Mouse (Mus musculus) MEL (cell line): Measurements from ENCODE around the gene Mical3. TPM values are rescaled to one million over a fixed set of nuclear protein-coding genes. Genes with fewer than 3 reads are reported as not detected.
A peak's percentile ranks its signal among the peaks of the same experiment; 100 is the strongest.

Experiments used
- DNase-seq: peaks from one replicate; pipeline ENCODE4 v3.0.0; 2011; ENCODE audit warnings: low read depth, low spot score
- H3K27ac ChIP-seq: 2 replicates; pipeline ENCODE4 v1.5.1; 2012; ENCODE audit warnings: low read depth, mild to moderate bottlenecking, control low read depth, low read length, moderate library complexity; ENCODE audit not compliant: control insufficient read depth
- H3K27me3 ChIP-seq, 2 experiments: fragments of 150-350 bp in 1 of 2; sonication (generic) in 1 of 2; 2 replicates each; pipeline ENCODE4 v1.6.1; 2012; ENCODE audit warnings: low read length in 2 of 2, mild to moderate bottlenecking in 2 of 2, improper control_type of control experiment in 1 of 2, moderate library complexity in 1 of 2; ENCODE audit not compliant: insufficient read depth in 2 of 2, control insufficient read depth in 1 of 2
- H3K36me3 ChIP-seq, 2 experiments: 2 replicates each; pipeline ENCODE4 v1.6.1; 2012 to 2014; ENCODE audit warnings: low read length in 2 of 2, improper control_type of control experiment in 1 of 2, inconsistent platforms in 1 of 2, mild to moderate bottlenecking in 1 of 2; ENCODE audit not compliant: insufficient read depth in 2 of 2, control insufficient read depth in 1 of 2
- H3K4me1 ChIP-seq, 2 experiments: fragments of 150-350 bp in 1 of 2; sonication (generic) in 1 of 2; 2 replicates each; pipeline ENCODE4 v1.6.1; 2012; ENCODE audit warnings: low read length in 2 of 2, improper control_type of control experiment in 1 of 2, mild to moderate bottlenecking in 1 of 2; ENCODE audit not compliant: insufficient read depth in 2 of 2, control insufficient read depth in 1 of 2
- H3K4me3 ChIP-seq, 2 experiments: fragments of 150-350 bp in 1 of 2; sonication (generic) in 1 of 2; 2 replicates each; pipeline ENCODE4 v1.5.1; 2012; ENCODE audit warnings: low read depth in 2 of 2, low read length in 2 of 2, mild to moderate bottlenecking in 2 of 2, moderate library complexity in 2 of 2, control low read depth in 1 of 2, improper control_type of control experiment in 1 of 2; ENCODE audit not compliant: control insufficient read depth in 1 of 2, insufficient read depth in 1 of 2
- H3K79me2 ChIP-seq: 2 replicates; pipeline ENCODE4 v1.6.1; 2012; ENCODE audit warnings: mild to moderate bottlenecking, low read length, moderate library complexity; ENCODE audit not compliant: control insufficient read depth, poor library complexity, insufficient read depth
- H3K9ac ChIP-seq: 2 replicates; pipeline ENCODE4 v1.6.1; 2012; ENCODE audit warnings: low read depth, mild to moderate bottlenecking, control low read depth, low read length, moderate library complexity; ENCODE audit not compliant: control insufficient read depth, poor library complexity, severe bottlenecking
- H3K9me3 ChIP-seq: fragments of 150-350 bp; sonication (generic); replicated peaks from 2 replicates; pipeline ENCODE4 v1.6.1; 2012; ENCODE audit warnings: mild to moderate bottlenecking, low read length, improper control_type of control experiment, moderate library complexity; ENCODE audit not compliant: insufficient read depth
- CHD1 ChIP-seq: IDR thresholded peaks from 2 replicates; pipeline ENCODE4 v1.6.1; 2012; ENCODE audit warnings: low read depth, mild to moderate bottlenecking, inconsistent platforms, low read length, improper control_type of control experiment
- CTCF ChIP-seq, 3 experiments: IDR thresholded peaks in 2 of 3; conservative IDR thresholded peaks in 1 of 3; 2 replicates each; pipeline ENCODE4 v1.5.1; 2011 to 2012; ENCODE audit warnings: low read length in 3 of 3, low read depth in 2 of 3, mild to moderate bottlenecking in 2 of 3, improper control_type of control experiment in 1 of 3, inconsistent platforms in 1 of 3, mixed read lengths in 1 of 3, moderate library complexity in 1 of 3; ENCODE audit not compliant: control insufficient read depth in 1 of 3, insufficient read depth in 1 of 3, poor library complexity in 1 of 3, severe bottlenecking in 1 of 3
- ELF1 ChIP-seq: IDR thresholded peaks from 2 replicates; pipeline ENCODE4 v1.6.1; 2014; ENCODE audit warnings: low read depth, mild to moderate bottlenecking, inconsistent platforms, low read length, improper control_type of control experiment, moderate library complexity
- ETS1 ChIP-seq: IDR thresholded peaks from 2 replicates; pipeline ENCODE4 v1.6.1; 2012; ENCODE audit warnings: low read depth, mild to moderate bottlenecking, inconsistent platforms, low read length, improper control_type of control experiment, moderate library complexity
- GATA1 ChIP-seq: IDR thresholded peaks from 2 replicates; pipeline ENCODE4 v1.6.1; 2011; ENCODE audit warnings: low read depth, low read length, improper control_type of control experiment
- KAT2A ChIP-seq: conservative IDR thresholded peaks from 2 replicates; pipeline ENCODE4 v1.6.1; 2012; ENCODE audit warnings: low read depth, low read length, improper control_type of control experiment, inconsistent platforms
- MAX ChIP-seq: IDR thresholded peaks from 2 replicates; pipeline ENCODE4 v1.6.1; 2011; ENCODE audit warnings: low read length, improper control_type of control experiment
- MXI1 ChIP-seq: IDR thresholded peaks from 2 replicates; pipeline ENCODE4 v1.6.1; 2011; ENCODE audit warnings: mild to moderate bottlenecking, low read depth, low read length, improper control_type of control experiment
- MYB ChIP-seq: IDR thresholded peaks from 2 replicates; pipeline ENCODE4 v1.6.1; 2011; ENCODE audit warnings: mild to moderate bottlenecking, low read depth, low read length, improper control_type of control experiment
- NELFE ChIP-seq: IDR thresholded peaks from 2 replicates; pipeline ENCODE4 v1.6.1; 2011; ENCODE audit warnings: low read depth, low read length, improper control_type of control experiment
- POLR2A ChIP-seq, 2 experiments: IDR thresholded peaks; 2 replicates each; pipeline ENCODE4 v1.6.1; 2011 to 2012; ENCODE audit warnings: low read length in 2 of 2, mild to moderate bottlenecking in 2 of 2, control low read depth in 1 of 2, improper control_type of control experiment in 1 of 2, low read depth in 1 of 2, moderate library complexity in 1 of 2; ENCODE audit not compliant: control insufficient read depth in 1 of 2, insufficient read depth in 1 of 2, poor library complexity in 1 of 2
- POLR2AphosphoS2 ChIP-seq: IDR thresholded peaks from 2 replicates; pipeline ENCODE4 v1.6.1; 2011; ENCODE audit warnings: low read length, improper control_type of control experiment
- RCOR1 ChIP-seq: IDR thresholded peaks from 2 replicates; pipeline ENCODE4 v1.6.1; 2012; ENCODE audit warnings: low read depth, mild to moderate bottlenecking, inconsistent platforms, low read length, improper control_type of control experiment
- TBP ChIP-seq: IDR thresholded peaks from 2 replicates; pipeline ENCODE4 v1.8.0; 2011; ENCODE audit warnings: low read depth, low read length, improper control_type of control experiment
- TCF12 ChIP-seq: IDR thresholded peaks from 2 replicates; pipeline ENCODE4 v1.6.1; 2014; ENCODE audit warnings: low read depth, mild to moderate bottlenecking, inconsistent platforms, low read length, improper control_type of control experiment, moderate library complexity
- UBTF ChIP-seq: IDR thresholded peaks from 2 replicates; pipeline ENCODE4 v1.6.1; 2012; ENCODE audit warnings: low read depth, mild to moderate bottlenecking, inconsistent platforms, low read length, improper control_type of control experiment, moderate library complexity, borderline replicate concordance; ENCODE audit not compliant: insufficient read depth
- USF1 ChIP-seq: IDR thresholded peaks from 2 replicates; pipeline ENCODE4 v1.6.1; 2014; ENCODE audit warnings: low read depth, mild to moderate bottlenecking, inconsistent platforms, low read length, improper control_type of control experiment, moderate library complexity
- ZMIZ1 ChIP-seq: IDR thresholded peaks from 2 replicates; pipeline ENCODE4 v1.6.1; 2012; ENCODE audit warnings: low read depth, mild to moderate bottlenecking, inconsistent platforms, low read length, improper control_type of control experiment, moderate library complexity
- polyA plus RNA-seq, 2 experiments: library from polyadenylated mRNA; stranded (reverse) in 1 of 2; unstranded in 1 of 2; fragments of >175 nt in 1 of 2; fragments of >200 nt in 1 of 2; gene quantifications; 2 replicates each; pipeline versions ENCODE4 v1.2.1 to v1.2.4; 2012; ENCODE audit warnings: low replicate concordance in 2 of 2, low read depth in 1 of 2; ENCODE audit not compliant: insufficient read length in 2 of 2, insufficient read depth in 1 of 2, missing spikeins in 1 of 2
- total RNA-seq: library from RNA; depleted of rRNA; stranded (reverse); fragments of 300-350 nt; gene quantifications from 2 replicates; pipeline ENCODE4 v1.2.3, GENCODE M21; 2012

Mical3 gene
- total and polyA plus RNA-seq, 3 experiments = 19.8 to 125 (median 31.4) TPM

- Histone ChIP-seq H3K36me3 (peaks cover 0 to 40% of the 10 kb centered on the region in 2 experiments; a peak in 2 of 4 replicates), H3K27me3 (no peaks in the 10 kb centered on the region), H3K27ac (peak within 1 kb of the TSS; percentile 85), H3K9me3 (no peaks in the 10 kb centered on the region), H3K4me3 (peak within 1 kb of the TSS; percentile 88 to 99), H3K4me1 (peaks cover 20 to 50% of the 10 kb centered on the region in 2 experiments), H3K79me2 (peaks cover 21% of the 10 kb centered on the region), H3K9ac (peak within 1 kb of the TSS; percentile 90)
- TF ChIP-seq CTCF (IDR thresholded peaks at IDR 0.05 in 2 of 3, conservative IDR thresholded peaks at IDR 0.05 in 1 of 3; ENCODE audit: control insufficient read depth in 1 of 3, insufficient read depth in 1 of 3, low read depth in 2 of 3, low read length in 3 of 3, poor library complexity in 1 of 3, severe bottlenecking in 1 of 3) (0 out of 6 replicates have a peak, but pooled peaks of 1 of the 3 experiments have one; percentile 3), ZMIZ1 (peak; percentile 57; the same call in 1 of the 2 replicates), UBTF (0 out of 2 replicates have a peak, but pooled peaks have one; percentile 45), CHD1 (no peak), MAX (peak; percentile 44; the same call in 1 of the 2 replicates), NELFE (peak; percentile 59), TBP (peak; percentile 35; the same call in 1 of the 2 replicates), POLR2A (IDR thresholded peaks at IDR 0.05; ENCODE audit: control insufficient read depth in 1 of 2, insufficient read depth in 1 of 2, low read depth in 1 of 2, low read length in 2 of 2, poor library complexity in 1 of 2) (peak; percentile 77 to 83; a peak in 3 of 4 replicates), MXI1 (peak; percentile 77; the same call in 1 of the 2 replicates), ELF1 (peak; percentile 59), ETS1 (peak; percentile 13; the same call in 1 of the 2 replicates), TCF12 (no peak), RCOR1 (no peak), USF1 (no peak)
- DNase-seq = peak; percentile 95
Observed at GRCm38 (mm10) chr6:120916074-120916971, 214.5 kb downstream of the Mical3 start, which contains the start of gene Bid. Gene Bid, minus strand, starts transcription at chr6:120916853.

GRCm38 (mm10) chr6:120915649-120915975, 215.2 kb downstream of the Mical3 start:
- DNase-seq = no peak
- H3K27ac ChIP-seq = peak overlapping the region; percentile 85
- TF ChIP-seq GATA1 = 0 out of 2 replicates have a peak, but pooled peaks have one; percentile 8
- no peak for TF ChIP-seq POLR2AphosphoS2
- no peak for TF ChIP-seq MYB
- no peak for TF ChIP-seq KAT2A
- 0 out of 2 replicates have a peak, but pooled peaks have one; percentile 16 for TF ChIP-seq ETS1
- H3K36me3 ChIP-seq = peaks cover 0 to 46% of the 10 kb centered on the region in 2 experiments; a peak in 2 of 4 replicates
- H3K9me3 ChIP-seq = no peaks in the 10 kb centered on the region
- H3K4me1 ChIP-seq = peaks cover 20 to 57% of the 10 kb centered on the region in 2 experiments
- no peaks in the 10 kb centered on the region for H3K27me3 ChIP-seq
- peak overlapping the region; percentile 90 for H3K9ac ChIP-seq
- H3K79me2 ChIP-seq = peaks cover 21% of the 10 kb centered on the region
- peak overlapping the region; percentile 88 to 99 for H3K4me3 ChIP-seq
